Mouse (Mus musculus): ENCODE measurements around the gene Arid5b.

Gene Arid5b

DNA sequence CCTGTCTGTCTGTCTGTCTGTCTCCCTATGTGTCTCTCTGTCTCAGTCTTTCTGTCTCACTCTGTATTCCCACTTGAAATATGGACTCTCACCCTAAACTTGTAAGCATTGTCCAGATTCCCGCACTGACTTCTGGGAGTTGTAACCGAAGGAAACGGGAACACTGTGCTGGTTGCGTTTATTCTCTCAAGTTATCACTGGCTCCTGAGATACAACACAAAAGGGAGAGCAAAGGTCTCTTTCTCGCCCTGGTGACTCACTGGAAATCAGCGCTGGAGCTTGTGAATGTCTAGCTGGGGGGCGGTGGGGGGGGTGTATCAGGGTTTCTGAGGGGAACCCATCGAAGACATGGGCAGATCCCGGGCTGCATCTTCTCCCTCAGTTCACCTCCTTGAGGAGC lies 82.2 kb downstream of the Arid5b start:
- no peak for DNase-seq (ENCODE audit: extremely low spot score, low spot score)

DNA sequence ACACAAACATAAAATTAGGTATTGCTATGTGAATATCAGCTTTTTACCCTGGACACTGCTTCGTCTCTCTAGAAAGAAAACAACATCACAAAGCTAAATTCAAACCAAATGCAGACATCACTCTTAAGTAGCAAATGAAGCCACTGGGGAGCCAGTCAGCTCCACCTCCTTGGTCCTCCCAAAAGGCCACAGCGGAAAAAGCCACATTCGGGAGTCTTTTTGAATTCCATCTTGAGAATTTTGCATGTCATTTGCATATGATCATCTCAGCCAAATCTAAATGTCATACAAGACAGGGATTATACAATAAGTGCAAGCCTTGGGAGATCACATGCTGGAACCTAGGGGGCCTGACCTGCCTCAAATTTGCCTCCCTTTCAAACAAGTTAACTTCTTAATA lies 85.0 kb downstream of the Arid5b start:
- no peak for DNase-seq (ENCODE audit: extremely low spot score, low spot score)

DNA sequence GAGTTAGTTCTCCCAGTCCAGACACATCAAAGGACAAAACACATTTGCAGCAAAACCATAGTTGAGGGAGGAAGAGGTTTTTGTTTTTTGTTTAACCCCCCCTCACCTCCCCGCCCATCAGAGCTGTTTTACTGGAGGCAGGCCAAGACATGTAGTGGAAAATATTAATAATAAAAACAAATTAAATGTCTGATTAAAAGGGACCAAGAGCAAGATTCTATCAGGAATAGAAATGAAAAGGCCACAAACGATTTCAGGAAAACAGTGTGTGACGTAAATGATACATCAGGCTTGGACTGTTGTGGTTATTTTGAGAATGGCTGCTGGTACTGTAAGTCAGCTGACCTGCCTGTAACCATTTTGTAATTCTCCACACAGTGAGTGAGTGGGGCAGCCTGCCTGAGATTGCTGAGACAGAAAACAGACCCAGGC lies 85.7 kb downstream of the Arid5b start:
- DNase-seq (ENCODE audit: extremely low spot score, low spot score), result no peak

DNA sequence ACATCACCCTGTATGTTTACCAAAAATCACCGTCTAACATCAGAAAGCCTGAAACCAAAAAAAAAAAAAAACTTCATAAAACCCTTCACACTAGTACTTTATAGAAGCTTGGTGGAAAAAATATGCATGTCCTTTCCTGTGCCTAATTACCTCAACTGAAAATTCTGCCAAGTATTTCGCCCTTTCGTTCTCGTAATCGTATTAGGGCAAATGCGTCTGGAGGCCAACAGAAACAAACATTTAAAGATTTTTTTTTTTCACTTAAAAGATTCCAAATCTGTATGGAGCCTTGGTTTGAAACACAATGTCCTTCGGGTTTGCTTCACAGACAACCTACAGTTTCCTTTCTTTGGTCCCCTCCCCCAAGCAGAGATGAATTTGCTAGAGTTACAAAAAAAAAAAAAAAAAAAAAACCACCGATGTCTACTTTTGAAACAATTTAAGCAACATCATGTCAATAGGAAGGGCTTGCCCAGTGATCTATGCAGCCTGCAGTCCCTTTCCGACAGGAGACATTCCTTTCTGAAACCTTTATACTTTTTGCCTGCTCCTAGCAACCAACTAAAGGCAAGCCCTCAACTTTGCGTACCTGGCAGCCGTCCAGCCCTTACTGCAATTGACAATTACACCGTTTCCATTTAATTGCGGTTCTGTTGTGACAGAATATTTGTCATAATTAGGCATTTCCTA lies 86.7 kb downstream of the Arid5b start:
- no peak for DNase-seq (ENCODE audit: extremely low spot score, low spot score)

DNA sequence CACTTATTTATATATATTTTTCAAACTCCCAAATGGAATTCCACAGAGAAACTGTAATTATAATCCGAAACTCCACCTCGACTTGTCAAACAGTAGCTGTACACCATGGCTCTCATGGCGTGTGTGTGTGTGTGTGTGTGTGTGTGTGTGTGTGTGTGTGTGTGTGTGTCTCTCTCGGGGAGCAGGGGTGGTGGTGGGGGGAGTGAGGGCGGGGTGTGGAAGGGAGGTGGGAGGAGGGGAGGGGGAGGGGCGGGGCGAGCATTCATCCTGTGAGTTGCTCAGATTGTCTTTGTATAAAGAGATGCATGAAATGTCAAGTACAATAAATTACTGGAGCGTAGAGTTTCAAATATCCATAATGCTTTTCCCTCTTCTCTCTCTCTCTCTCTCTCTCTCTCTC lies 87.4 kb downstream of the Arid5b start:
- no peak for DNase-seq (ENCODE audit: extremely low spot score, low spot score)

DNA sequence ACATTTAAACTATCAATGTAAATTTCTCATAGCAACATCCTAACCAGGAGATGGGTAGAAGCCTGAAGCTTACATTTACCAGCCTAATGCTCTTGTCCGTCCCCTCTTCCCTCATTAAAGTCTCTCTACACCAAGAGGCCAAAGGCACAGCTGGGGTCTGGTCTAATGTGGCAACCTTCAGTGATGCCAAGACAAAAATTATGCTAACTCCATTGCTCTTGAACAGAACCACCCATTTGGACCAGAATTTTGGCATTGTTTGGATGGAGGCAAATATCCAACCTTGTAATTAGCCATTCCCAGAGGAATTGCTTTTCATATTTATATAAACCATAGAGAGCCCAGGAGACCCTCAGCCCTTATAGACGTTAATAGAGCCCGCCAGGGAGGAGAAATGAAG lies 88.7 kb downstream of the Arid5b start:
- no peak for DNase-seq (ENCODE audit: extremely low spot score, low spot score)

DNA sequence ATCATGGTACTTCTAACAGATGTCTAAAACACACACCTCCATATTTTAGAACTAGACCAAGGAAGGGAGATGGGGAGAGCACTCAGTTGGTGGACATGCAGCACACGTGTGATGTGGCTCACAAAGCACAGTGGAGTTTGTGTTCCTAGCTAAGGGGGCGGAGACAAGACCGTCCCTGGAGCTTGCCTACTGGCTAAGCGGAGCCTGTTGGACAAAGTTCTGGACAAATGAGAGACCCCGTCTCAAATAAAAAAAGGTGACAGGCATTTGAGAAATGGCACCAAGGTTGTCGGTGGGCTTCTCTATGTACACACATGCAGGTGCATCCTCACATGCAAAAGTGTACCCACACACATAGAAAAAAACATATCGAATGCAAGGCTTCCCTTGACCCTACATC lies 95.4 kb downstream of the Arid5b start:
- DNase-seq (ENCODE audit: extremely low spot score, low spot score), result no peak

DNA sequence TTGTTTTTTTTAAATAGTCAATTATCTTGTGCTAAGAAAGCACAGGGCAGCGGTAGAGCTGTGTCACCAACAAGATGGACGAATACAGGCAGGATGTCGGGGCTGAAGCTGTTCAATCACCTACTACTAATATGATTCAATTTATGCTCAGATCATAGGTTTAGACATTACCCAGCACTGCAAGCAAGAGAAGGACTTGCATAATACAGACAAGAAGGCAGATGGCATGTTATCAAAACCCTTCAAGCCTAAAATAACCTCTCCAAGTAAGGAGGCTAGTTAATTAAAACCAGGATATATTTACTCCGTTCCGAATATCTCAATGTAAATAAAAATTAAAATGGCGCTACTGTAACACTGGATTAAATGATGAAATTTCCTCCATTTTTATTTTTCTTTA lies 96.3 kb downstream of the Arid5b start:
- DNase-seq (ENCODE audit: extremely low spot score, low spot score), result no peak

DNA sequence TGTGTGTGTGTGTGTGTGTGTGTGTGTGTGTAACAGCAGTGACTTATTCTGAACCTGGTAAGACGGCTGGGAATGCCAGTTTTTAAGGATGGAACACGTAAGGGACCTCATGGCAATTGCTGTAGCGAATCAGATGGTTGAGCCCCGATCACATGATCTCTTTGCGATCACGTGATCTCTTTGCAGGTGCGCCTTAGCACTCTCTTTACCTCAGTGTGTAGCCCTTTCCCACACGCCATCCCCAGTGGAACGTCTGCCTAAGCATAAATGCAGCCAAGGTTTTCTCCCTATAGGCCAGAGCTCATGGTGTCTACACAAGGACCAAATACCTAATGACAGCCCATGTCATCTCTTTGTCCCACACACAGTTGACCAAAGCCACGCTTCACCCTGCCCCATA lies 97.4 kb downstream of the Arid5b start:
- no peak for DNase-seq (ENCODE audit: extremely low spot score, low spot score)

DNA sequence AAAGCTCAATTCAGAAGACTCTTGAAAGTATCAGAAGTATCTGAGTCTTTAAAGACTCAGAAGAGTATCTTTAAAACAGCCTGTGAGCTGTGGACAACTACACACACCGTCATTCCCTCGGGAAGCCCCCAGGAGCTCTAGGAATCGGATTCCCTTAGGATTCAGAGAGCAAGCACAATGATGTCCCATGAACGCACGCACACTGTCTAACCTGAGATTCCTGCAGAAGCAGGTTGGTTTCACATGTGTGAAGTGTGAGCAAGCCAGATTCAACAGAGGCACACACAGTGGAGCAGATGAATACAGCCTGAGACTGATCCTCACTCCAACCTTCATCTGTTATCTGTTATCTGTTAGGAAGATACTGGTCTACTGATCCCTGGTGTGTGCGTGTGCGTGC lies 97.8 kb downstream of the Arid5b start:
- DNase-seq (ENCODE audit: extremely low spot score, low spot score), result no peak

DNA sequence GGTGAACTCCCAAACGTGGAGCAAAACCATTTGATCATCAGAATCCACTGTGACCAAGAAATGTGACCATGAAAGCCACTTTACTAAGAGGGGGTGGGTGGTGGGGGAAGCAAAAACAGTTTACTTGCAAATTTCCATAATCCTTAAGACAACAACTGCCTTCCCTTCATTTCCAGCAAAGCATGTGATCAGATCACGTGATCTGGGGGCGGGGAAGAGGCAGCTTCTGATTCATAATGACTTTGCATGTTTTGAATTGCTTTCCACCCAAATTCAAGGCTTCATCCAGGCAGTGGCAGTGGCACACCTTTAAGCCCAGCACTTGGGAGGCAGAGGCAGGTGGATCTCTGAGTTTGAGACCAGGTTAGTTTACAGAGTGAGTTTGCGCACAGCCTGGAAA lies 98.4 kb downstream of the Arid5b start:
- no peak for DNase-seq (ENCODE audit: extremely low spot score, low spot score)

DNA sequence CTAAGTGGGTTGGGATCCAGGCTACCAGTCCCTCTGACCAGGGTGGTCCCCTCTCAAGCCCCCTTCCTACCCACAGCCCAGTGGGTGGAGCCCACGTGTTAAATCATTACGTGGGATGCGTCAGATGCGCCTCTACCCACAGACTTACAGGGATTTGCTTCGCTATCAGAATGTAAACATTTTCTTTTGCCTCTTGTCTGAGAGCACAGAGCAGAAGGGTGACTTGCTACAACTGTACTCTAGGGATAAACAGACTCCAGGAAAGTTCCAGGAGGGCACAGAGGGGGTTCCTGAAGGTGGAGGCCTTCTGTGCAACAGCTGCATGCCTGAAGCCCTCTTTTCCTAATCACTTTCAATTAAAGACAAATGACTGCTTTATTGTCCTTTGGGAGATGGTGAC lies 98.8 kb downstream of the Arid5b start:
- DNase-seq (ENCODE audit: extremely low spot score, low spot score), result no peak

DNA sequence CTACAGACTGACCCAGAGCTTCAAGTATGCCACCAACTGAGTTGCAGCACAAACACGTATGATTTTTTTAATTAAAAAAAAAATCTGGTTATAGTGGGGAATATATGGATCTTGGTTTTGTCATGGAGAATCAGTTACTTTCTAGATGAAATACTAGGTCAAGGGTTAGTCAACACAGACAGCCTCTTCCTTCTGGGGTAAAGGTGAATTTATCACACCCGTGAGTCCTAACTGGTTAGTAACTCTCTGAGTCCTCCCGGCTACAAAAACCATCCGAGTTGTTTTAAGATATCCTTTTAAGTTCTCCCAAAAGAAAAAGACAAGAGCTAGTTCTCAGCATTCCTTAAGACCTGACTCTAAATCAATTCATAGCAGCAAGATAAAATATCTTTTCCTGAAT lies 99.2 kb downstream of the Arid5b start:
- DNase-seq (ENCODE audit: extremely low spot score, low spot score), result no peak

DNA sequence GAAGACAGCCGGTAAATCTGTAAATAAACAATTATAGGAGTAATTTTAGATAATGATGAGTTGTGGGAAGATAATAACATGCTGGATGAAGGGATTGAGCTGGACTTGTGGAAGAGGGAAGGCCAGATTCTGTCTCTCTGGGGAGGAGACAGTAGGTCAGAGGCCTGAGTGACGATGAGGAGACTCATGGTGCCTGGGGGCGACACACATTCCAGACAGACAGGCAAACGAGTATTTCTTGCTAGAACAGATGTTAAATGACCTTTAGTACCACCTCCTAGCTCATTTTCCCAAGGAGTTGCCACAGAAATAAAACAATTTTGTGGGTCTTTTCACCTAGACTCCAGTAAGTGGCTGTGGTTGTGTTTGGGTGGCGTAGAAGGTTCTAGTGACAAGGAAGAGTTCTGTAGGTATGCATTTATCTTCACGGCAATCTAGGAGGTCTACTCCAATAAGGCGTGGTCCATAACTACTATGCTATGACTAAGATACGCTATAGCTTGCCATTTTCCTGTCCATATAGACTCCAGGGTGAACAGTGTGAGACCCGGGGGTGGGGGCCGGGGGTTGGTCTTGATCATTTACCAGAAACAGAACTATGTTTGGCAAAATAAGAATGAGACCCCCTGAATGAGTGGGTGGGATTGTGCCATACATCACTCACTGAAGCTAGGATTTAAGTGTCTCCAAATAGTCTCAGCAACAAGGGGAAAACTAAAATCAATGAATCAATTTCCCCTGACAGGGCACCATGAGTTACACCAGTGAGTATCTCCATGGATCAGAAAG lies 100.6 kb downstream of the Arid5b start:
- DNase-seq (ENCODE audit: extremely low spot score, low spot score), result no peak

DNA sequence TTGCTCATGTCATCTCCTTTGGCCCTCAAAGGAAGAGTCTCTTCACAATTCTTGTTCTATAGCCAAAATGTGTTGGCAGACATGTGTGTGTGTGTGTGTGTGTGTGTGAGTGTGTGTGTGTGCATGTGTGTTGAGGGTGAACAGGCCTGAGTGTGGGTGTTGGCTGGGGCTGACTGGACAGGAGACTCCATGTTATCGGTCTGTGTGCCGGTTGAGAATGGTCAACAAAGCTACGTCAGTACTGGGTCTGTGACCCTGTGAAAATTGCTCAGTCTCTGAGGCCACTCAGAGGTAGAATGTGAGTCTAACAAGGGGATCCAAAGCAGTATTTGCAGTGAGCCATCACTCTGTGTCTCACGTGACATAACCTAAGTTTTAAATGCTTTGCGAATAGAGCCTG lies 102.7 kb downstream of the Arid5b start:
- no peak for DNase-seq (ENCODE audit: extremely low spot score, low spot score)

DNA sequence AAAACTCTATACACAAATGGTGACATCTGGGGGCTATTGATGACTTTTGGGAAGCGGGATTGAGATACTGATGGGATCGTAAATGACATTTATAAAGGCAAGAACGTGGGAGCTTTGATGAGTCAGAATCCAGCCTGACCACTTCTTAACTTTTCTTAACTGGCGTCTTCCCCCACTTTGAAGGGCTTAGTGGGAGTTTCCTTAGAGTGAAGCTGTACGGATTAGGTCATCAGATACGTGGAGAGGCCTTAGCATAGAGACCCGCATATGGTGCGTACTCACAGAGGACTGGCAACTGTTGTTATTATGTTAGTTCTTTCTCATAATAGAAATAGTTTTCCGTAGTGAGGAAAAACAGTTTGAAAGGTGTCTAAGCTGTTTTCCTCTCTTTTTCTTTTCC lies 104.9 kb downstream of the Arid5b start:
- no peak for DNase-seq (ENCODE audit: extremely low spot score, low spot score)

DNA sequence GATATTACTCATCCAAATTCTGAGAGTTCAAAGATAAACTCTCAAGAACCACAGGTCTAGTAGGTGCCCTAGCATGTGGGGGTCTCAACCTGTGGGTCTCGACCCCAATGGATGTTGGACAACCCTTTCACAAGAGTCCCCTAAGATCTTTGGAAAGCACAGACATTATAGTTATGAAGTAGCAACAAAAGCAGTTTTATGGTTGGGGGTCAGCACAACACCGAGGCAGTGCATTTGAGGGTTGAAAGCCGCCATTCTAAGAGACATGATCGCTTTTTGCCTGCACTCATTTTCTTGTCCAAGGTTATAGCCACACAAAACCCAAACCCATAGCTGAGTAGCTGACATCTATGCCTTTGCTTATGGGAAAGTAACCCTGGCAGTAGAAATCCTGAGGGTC lies 105.6 kb downstream of the Arid5b start:
- DNase-seq (ENCODE audit: extremely low spot score, low spot score), result no peak

DNA sequence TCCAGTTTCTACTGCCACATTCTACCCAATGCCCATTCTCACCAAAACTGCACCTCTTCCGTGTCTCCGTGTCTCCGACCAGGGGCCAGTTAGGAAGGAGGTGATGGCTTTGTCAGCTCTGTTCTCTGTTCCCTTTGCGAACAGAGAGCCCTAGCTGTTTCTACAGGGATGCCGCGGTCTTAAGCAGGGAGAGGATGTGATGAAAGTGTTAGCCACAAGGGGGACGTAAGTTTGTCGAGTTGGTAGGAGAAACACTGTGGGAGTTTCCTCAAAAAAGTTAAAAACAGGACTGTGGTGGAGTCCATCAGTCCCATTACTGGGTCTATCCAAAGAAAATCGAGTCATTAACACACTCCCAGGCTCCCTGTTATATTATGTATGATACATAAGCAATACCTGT lies 106.6 kb downstream of the Arid5b start:
- no peak for DNase-seq (ENCODE audit: extremely low spot score, low spot score)

DNA sequence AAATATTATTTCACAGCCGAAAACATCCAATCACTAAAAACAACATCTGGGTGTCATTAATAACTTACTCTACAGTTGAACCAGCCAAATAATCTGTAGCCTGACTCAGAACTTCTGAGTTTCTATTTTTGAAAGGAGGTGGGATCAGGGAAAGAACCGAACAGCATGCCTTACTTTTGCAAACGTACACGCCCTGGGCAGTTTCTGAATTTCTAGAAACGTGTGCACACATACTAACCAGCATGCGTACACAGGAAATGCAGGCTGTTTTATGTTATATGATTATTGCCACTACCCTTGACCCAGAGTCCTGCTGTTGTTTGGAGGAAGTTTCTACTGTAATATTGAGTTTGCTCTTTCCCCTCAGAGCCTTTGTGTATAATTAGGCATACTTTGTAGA lies 109.9 kb downstream of the Arid5b start:
- DNase-seq (ENCODE audit: extremely low spot score, low spot score), result no peak

DNA sequence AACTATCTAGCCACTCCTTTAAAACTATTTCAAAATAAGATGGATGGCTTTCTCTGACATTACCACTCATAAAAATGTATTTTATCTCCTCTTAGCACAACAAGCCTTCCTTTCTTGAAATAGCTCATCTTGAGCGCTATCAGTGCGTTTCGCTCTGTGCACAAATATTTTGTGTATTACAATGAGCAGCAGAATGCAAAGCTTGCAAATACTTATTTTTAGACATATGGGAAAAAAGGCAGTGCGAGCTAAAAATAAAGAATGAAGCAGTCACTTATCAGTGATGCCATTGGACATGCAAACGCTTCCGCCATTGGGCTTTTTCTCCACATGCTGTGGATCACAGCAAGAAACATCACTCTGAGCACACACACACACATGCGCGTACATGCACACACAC lies 110.4 kb downstream of the Arid5b start:
- DNase-seq (ENCODE audit: extremely low spot score, low spot score), result no peak

DNA sequence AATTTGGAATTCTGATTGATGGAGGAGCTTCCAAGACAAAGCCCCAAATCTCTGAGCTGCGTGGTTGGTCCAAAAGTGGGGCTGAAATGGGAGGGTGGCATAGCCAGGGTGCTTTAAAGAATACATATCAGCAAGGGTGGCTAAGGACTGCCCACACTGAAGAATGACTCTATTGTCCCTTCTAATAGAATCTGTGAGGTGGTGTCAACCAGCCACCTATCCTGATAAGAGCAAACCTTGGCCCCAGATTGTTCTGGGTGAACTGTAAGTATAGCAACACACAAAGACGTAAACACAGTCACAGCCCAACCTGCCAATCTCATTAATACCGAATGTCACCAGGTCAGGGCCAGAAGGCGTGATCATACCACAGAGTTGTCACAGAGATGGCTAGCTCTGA lies 111.4 kb downstream of the Arid5b start:
- DNase-seq (ENCODE audit: extremely low spot score, low spot score), result no peak

DNA sequence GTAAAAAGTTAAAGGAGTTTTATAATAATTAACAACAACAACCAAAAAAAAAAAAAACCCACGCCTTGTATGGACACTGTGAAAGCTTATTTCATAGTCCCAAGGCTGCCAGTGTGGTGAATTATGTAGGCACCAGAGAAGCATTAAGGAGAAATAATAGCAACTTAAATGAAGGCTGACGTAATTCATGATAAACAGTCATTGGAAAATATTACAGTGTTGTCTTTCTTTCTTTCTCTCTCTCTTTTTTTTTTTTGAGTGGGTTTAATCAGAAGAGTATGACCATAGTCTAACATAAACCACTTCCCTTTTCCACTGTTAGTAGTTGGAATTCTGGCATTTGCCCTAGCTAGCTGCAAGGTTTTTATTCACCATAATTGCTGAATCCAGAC lies 111.8 kb downstream of the Arid5b start:
- DNase-seq (ENCODE audit: extremely low spot score, low spot score), result no peak

Measured in neural tube, embryonic 10.5 days (tissue).